Comparison of ENCODE assay signal across 14 mouse cellular contexts in genomic region chr14:8641650-8642279, GRCm38 (mm10). TPM values are rescaled to one million over a fixed set of nuclear protein-coding genes. Genes with fewer than 3 reads are reported as not detected.
A peak's percentile ranks its signal among the peaks of the same experiment; 100 is the strongest.
DNase-seq lines count a peak whose midpoint lies in the region; ATAC-seq lines count a peak whose summit lies in the region.
"Had no signal": no experiment of that assay in that cellular context is flagged by ENCODE, and none has a peak within 500 bp of the region (broad histone marks: within the 10 kb centered on the region; RNA-seq: fewer than 3 reads in every experiment).

No protein-coding gene starts in this region.

- H3K27me3 ChIP-seq in heart, embryonic 15.5 days: no peaks in the 10 kb centered on the region
- H3K27me3 ChIP-seq in heart, embryonic 12.5 days (replicated peaks): no peaks in the 10 kb centered on the region
- H3K27me3 ChIP-seq in hindbrain, embryonic 11.5 days (ENCODE audit: control insufficient read depth, insufficient read depth, low read length): no peaks in the 10 kb centered on the region
- H3K27me3 ChIP-seq: embryonic facial prominence, embryonic 15.5 days; stomach, embryonic 15.5 days had no signal

- no peaks in the 10 kb centered on the region for H3K36me3 ChIP-seq in heart, embryonic 15.5 days
- H3K36me3 ChIP-seq in heart, embryonic 12.5 days: no peaks in the 10 kb centered on the region
- H3K36me3 ChIP-seq in hindbrain, embryonic 11.5 days (ENCODE audit: control insufficient read depth, insufficient read depth, low read length): no peaks in the 10 kb centered on the region
- H3K36me3 ChIP-seq: embryonic facial prominence, embryonic 15.5 days; stomach, embryonic 15.5 days had no signal

- no peak overlapping the region for H3K4me3 ChIP-seq in heart, embryonic 15.5 days
- H3K4me3 ChIP-seq in heart, embryonic 12.5 days: no peak overlapping the region
- no peak overlapping the region for H3K4me3 ChIP-seq in hindbrain, embryonic 11.5 days (ENCODE audit: low read depth, low read length)
- H3K4me3 ChIP-seq: embryonic facial prominence, embryonic 15.5 days; stomach, embryonic 15.5 days had no signal

- DNase-seq in c-Kit-positive CD71-negative TER-119-negative erythroid progenitor cells, embryonic 14.5 days (ENCODE audit: low read depth): peak; percentile 3
- peak; percentile 11 for DNase-seq in kidney, adult 9 months
- peak; percentile 64 for DNase-seq in mesoderm, embryonic 11.5 days (ENCODE audit: low read depth, low spot score)
- DNase-seq in gastrocnemius, postnatal 36 days: no peak
- DNase-seq in hindbrain, embryonic 11.5 days (ENCODE audit: low spot score): no peak
- no peak for DNase-seq in left cerebral cortex, adult 8-10 months (ENCODE audit: low spot score in 2 of 2)
- DNase-seq: right cerebral cortex, postnatal 25 days had no signal

- H3K9ac ChIP-seq in heart, embryonic 15.5 days: no peak overlapping the region
- no peak overlapping the region for H3K9ac ChIP-seq in heart, embryonic 12.5 days
- no peak overlapping the region for H3K9ac ChIP-seq in hindbrain, embryonic 11.5 days (ENCODE audit: low read depth, low read length)
- H3K9ac ChIP-seq: embryonic facial prominence, embryonic 15.5 days; liver, embryonic 14.5 days; stomach, embryonic 15.5 days had no signal

- no peak overlapping the region for H3K4me2 ChIP-seq in heart, embryonic 15.5 days
- H3K4me2 ChIP-seq in heart, embryonic 12.5 days: no peak overlapping the region
- no peak overlapping the region for H3K4me2 ChIP-seq in hindbrain, embryonic 11.5 days (replicated peaks; ENCODE audit: low read depth, low read length)
- H3K4me2 ChIP-seq: embryonic facial prominence, embryonic 15.5 days; stomach, embryonic 15.5 days had no signal

- 65% methylated on average over 9 of the region's 9 CpGs for WGBS in heart, embryonic 15.5 days
- 66% methylated on average over 9 of the region's 9 CpGs for WGBS in heart, embryonic 12.5 days
- WGBS in hindbrain, embryonic 11.5 days: 80% methylated on average over 9 of the region's 9 CpGs

- ATAC-seq in heart, embryonic 15.5 days (replicated peaks; ENCODE audit: insufficient number of reproducible peaks, insufficient read depth, low FRiP score, low read depth): no peak
- no peak for ATAC-seq in heart, embryonic 12.5 days (ENCODE audit: insufficient number of reproducible peaks, low FRiP score)
- no peak for ATAC-seq in hindbrain, embryonic 11.5 days (ENCODE audit: low FRiP score)
- ATAC-seq: hindbrain, embryonic 16.5 days had no signal

- H3K9me3 ChIP-seq in heart, embryonic 15.5 days (replicated peaks): no peaks in the 10 kb centered on the region
- H3K9me3 ChIP-seq in heart, embryonic 12.5 days (replicated peaks): no peaks in the 10 kb centered on the region
- H3K9me3 ChIP-seq in hindbrain, embryonic 11.5 days (ENCODE audit: control insufficient read depth, low read length): no peaks in the 10 kb centered on the region
- H3K9me3 ChIP-seq: embryonic facial prominence, embryonic 15.5 days; stomach, embryonic 15.5 days had no signal

- intact Hi-C loops in gastrocnemius, postnatal 36 days (cut with DNase I): no loop called here

- H3K4me1 ChIP-seq in heart, embryonic 15.5 days (replicated peaks): no peaks in the 10 kb centered on the region
- no peaks in the 10 kb centered on the region for H3K4me1 ChIP-seq in heart, embryonic 12.5 days (replicated peaks)
- H3K4me1 ChIP-seq in hindbrain, embryonic 11.5 days (replicated peaks; ENCODE audit: control insufficient read depth, insufficient read depth, low read length): no peaks in the 10 kb centered on the region
- H3K4me1 ChIP-seq: embryonic facial prominence, embryonic 15.5 days; stomach, embryonic 15.5 days had no signal

- H3K27ac ChIP-seq in heart, embryonic 15.5 days: peak overlapping the region; percentile 31
- no peak overlapping the region for H3K27ac ChIP-seq in heart, embryonic 12.5 days (ENCODE audit: poor library complexity, severe bottlenecking)
- no peak overlapping the region for H3K27ac ChIP-seq in hindbrain, embryonic 11.5 days (ENCODE audit: low read depth, low read length)
- H3K27ac ChIP-seq: embryonic facial prominence, embryonic 15.5 days; liver, embryonic 14.5 days; stomach, embryonic 15.5 days had no signal

RNA-seq across cellular contexts. Expression of gene 4930452B06Rik, which starts 24.3 kb away (rescaled TPM):
- 17.6 and 19.2 TPM in 2 replicates for polyA plus RNA-seq in heart, embryonic 15.5 days (2015; fragmentation: Nextera tagmentation; extraction: Ambion mirVana)
- 20.9 and 21.4 TPM in 2 replicates for polyA plus RNA-seq in heart, embryonic 12.5 days (2016; fragmentation: Nextera tagmentation; extraction: Ambion mirVana)
- under 1 TPM; 0.10 to 0.17 TPM for total RNA-seq in gastrocnemius, postnatal 36 days (2021)
- 10.5 and 11.4 TPM in 2 replicates for polyA plus RNA-seq in hindbrain, embryonic 11.5 days (2014; fragmentation: Nextera tagmentation; extraction: Ambion mirVana)
- 10 to 100 TPM in 1 of 4 experiments, 1 to 10 TPM in 3; 9.0 to 10.4 (median 9.9) TPM for total RNA-seq in left cerebral cortex, adult 8-10 months (2022)
- total RNA-seq: monocyte, adult 5-6 weeks had no signal

Comparison
In these comparisons a context has a peak if more than half of its experiments do, and no peak if none do; other contexts are left out.
1. DNase-seq: peak in c-Kit-positive CD71-negative TER-119-negative erythroid progenitor cells, embryonic 14.5 days (single experiment), kidney, adult 9 months (single experiment) and mesoderm, embryonic 11.5 days (single experiment); none in gastrocnemius, postnatal 36 days (0 of 2), hindbrain, embryonic 11.5 days (single experiment) and left cerebral cortex, adult 8-10 months (0 of 2).